Mouse (Mus musculus): Measurements from ENCODE around the gene Ceacam2. TPM values are rescaled to one million over a fixed set of nuclear protein-coding genes. Genes with fewer than 3 reads are reported as not detected.
"Not testable (repeated sequence)": the region's sequence is repeated elsewhere in the genome, so short reads cannot be mapped to it uniquely, and the experiment has no call there.

The Ceacam2 gene
- 0.13 and 0.34 TPM in 2 replicates for polyA plus RNA-seq (2015; fragmentation: Nextera tagmentation; extraction: Ambion mirVana)

- H3K9me3 ChIP-seq; H3K36me3 ChIP-seq (replicated peaks); H3K27ac ChIP-seq; H3K4me1 ChIP-seq; ATAC-seq (replicated peaks); H3K4me2 ChIP-seq; H3K4me3 ChIP-seq; H3K9ac ChIP-seq; H3K27me3 ChIP-seq (replicated peaks): not testable (repeated sequence)
- whole genome bisulfite sequencing, result 80% methylated on average over 3 of the region's 3 CpGs
Observed at GRCm38 (mm10) chr7:25539376-25539907, at the start of gene Ceacam2. Gene Ceacam2 (minus strand): TSS chr7:25539857.

- ATAC-seq (replicated peaks), result no peak
- WGBS, result 80% methylated on average over 9 of the region's 9 CpGs
- H3K36me3 ChIP-seq (replicated peaks), result no peaks in the 10 kb centered on the region
Observed at GRCm38 (mm10) chr7:25585351-25586204, 45.9 kb upstream of the Ceacam2 start.

GRCm38 (mm10) chr7:25584651-25585050 lies 45.0 kb upstream of the Ceacam2 start:
- no peaks in the 10 kb centered on the region for H3K36me3 ChIP-seq (replicated peaks)
- no peak for ATAC-seq (replicated peaks)
- H3K27me3 ChIP-seq (replicated peaks), result no peaks in the 10 kb centered on the region
- no peaks in the 10 kb centered on the region for H3K9me3 ChIP-seq
- H3K27ac ChIP-seq, result no peak overlapping the region
- H3K4me1 ChIP-seq, result no peaks in the 10 kb centered on the region
- no peak overlapping the region for H3K4me3 ChIP-seq
- H3K4me2 ChIP-seq, result no peak overlapping the region
- no peak overlapping the region for H3K9ac ChIP-seq
- 93% methylated on average over 5 of the region's 5 CpGs for WGBS

More at GRCm38 (mm10) chr7:25585351-25586204, 45.9 kb upstream of the Ceacam2 start:
- H3K27me3 ChIP-seq (replicated peaks), result no peaks in the 10 kb centered on the region
- no peak overlapping the region for H3K4me2 ChIP-seq
- H3K27ac ChIP-seq, result no peak overlapping the region
- H3K9ac ChIP-seq, result no peak overlapping the region
- H3K4me1 ChIP-seq, result no peaks in the 10 kb centered on the region
- no peaks in the 10 kb centered on the region for H3K9me3 ChIP-seq
- H3K4me3 ChIP-seq, result no peak overlapping the region

GRCm38 (mm10) chr7:25582301-25582810 lies 42.7 kb upstream of the Ceacam2 start:
- no peak overlapping the region for H3K4me2 ChIP-seq
- H3K4me1 ChIP-seq, result no peaks in the 10 kb centered on the region
- 91% methylated on average over 15 of the region's 15 CpGs for WGBS
- H3K27ac ChIP-seq, result no peak overlapping the region
- no peaks in the 10 kb centered on the region for H3K27me3 ChIP-seq (replicated peaks)
- ATAC-seq (replicated peaks), result no peak
- H3K4me3 ChIP-seq, result no peak overlapping the region
- no peaks in the 10 kb centered on the region for H3K9me3 ChIP-seq
- no peaks in the 10 kb centered on the region for H3K36me3 ChIP-seq (replicated peaks)
- no peak overlapping the region for H3K9ac ChIP-seq

DNA sequence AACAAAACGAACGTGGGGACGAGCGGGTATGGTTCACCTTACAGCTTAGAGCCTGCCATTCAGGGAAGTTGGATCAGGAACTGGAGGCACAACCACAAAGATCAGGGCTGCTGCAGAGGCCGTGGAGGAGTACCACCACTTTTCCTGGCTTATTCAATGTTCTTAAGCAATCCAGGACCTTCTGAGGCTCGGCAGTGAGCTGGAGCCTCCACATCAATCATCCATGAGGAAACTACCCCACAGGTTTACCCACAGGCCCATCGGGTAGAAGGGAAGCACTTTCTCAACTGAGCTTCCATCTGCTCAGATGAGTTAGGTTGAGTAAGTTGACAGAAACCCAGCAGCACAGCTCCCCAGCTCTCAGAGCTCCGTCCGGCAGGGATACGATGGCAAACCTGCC lies 39.8 kb upstream of the Ceacam2 start:
- Histone ChIP-seq H3K9ac (no peak overlapping the region), H3K27ac (no peak overlapping the region), H3K4me2 (no peak overlapping the region), H3K4me1 (no peaks in the 10 kb centered on the region), H3K36me3 (replicated peaks) (no peaks in the 10 kb centered on the region), H3K27me3 (replicated peaks) (no peaks in the 10 kb centered on the region), H3K4me3 (no peak overlapping the region), H3K9me3 (no peaks in the 10 kb centered on the region)
- ATAC-seq (replicated peaks), result no peak
- 87% methylated on average over 10 of the region's 10 CpGs for WGBS

DNA sequence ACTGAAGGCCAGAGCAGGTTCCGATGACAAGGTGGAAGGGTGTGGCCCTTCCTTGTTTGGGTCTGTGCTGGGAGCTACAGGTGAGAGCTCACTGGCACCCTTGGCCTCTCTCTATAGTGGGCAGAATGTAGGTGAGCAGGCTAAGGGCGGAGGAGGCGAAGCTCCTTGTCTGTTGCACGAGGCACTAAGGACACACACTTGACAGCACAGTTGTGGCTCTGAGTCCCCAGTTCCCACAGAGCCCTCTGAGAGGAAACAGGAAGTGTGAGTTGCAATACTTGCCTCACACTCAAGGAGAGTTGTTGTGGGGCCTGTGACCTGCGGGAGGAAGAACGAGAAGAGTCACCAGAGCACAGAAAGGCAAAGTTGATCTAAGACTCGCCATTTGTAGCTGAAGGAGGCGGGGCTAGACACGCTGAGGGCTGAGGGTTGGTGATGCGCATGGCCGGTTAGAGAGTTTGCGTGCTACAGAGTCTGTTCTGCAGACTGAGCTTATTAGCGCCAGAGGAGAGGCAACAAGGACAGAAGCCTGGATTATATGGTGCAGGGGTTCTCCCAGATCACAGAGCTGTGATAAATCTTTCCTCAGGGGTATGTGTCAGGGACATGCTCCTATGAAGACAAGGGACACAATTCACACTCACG lies 37.3 kb upstream of the Ceacam2 start:
- ATAC-seq (replicated peaks); H3K27ac ChIP-seq; H3K4me3 ChIP-seq; H3K36me3 ChIP-seq (replicated peaks); H3K4me1 ChIP-seq; H3K9ac ChIP-seq; H3K4me2 ChIP-seq; H3K27me3 ChIP-seq (replicated peaks); H3K9me3 ChIP-seq: not testable (repeated sequence)
- WGBS, result 57% methylated on average over 14 of the region's 14 CpGs

GRCm38 (mm10) chr7:25576308-25576707 lies 36.7 kb upstream of the Ceacam2 start:
- WGBS, result 35% methylated on average over 6 of the region's 6 CpGs
- not testable (repeated sequence) for H3K36me3 ChIP-seq (replicated peaks); H3K4me2 ChIP-seq; H3K9ac ChIP-seq; ATAC-seq (replicated peaks); H3K27ac ChIP-seq; H3K4me3 ChIP-seq; H3K27me3 ChIP-seq (replicated peaks); H3K9me3 ChIP-seq; H3K4me1 ChIP-seq

DNA sequence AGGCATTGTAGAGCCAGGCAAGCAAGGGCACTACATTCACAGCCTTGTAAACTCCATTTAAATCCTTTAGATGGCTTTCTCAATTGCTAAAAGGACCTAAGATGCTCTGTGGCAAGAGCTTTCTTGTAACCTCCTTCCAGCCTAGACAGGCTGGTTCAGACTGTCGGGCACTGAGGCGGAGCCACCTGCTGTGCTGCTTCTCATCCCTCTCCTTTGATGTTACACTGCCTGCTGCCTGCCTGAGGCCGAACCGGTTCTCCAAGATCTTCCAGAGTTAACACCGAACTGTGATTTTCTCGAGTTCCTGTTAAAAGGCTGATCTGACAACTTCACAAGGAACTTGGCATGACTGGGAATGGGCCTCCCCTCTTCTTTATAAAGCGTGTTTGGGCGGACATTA lies 36.2 kb upstream of the Ceacam2 start:
- Histone ChIP-seq H3K4me3 (no peak overlapping the region), H3K27ac (peak overlapping the region; percentile 31; the same call in 1 of the 2 replicates), H3K4me2 (no peak overlapping the region), H3K36me3 (replicated peaks) (no peaks in the 10 kb centered on the region), H3K9ac (no peak overlapping the region), H3K27me3 (replicated peaks) (no peaks in the 10 kb centered on the region), H3K4me1 (no peaks in the 10 kb centered on the region), H3K9me3 (no peaks in the 10 kb centered on the region)
- 11% methylated on average over 8 of the region's 8 CpGs for WGBS
- peak; percentile 52; the same call in 1 of the 2 replicates for ATAC-seq (replicated peaks)

GRCm38 (mm10) chr7:25575105-25575504 lies 35.4 kb upstream of the Ceacam2 start:
- Histone ChIP-seq H3K4me3 (no peak overlapping the region), H3K9me3 (no peaks in the 10 kb centered on the region), H3K27me3 (replicated peaks) (no peaks in the 10 kb centered on the region), H3K27ac (no peak overlapping the region), H3K4me1 (no peaks in the 10 kb centered on the region), H3K9ac (no peak overlapping the region), H3K4me2 (no peak overlapping the region), H3K36me3 (replicated peaks) (no peaks in the 10 kb centered on the region)
- ATAC-seq (replicated peaks), result no peak
- 83% methylated on average over 5 of the region's 5 CpGs for WGBS

DNA sequence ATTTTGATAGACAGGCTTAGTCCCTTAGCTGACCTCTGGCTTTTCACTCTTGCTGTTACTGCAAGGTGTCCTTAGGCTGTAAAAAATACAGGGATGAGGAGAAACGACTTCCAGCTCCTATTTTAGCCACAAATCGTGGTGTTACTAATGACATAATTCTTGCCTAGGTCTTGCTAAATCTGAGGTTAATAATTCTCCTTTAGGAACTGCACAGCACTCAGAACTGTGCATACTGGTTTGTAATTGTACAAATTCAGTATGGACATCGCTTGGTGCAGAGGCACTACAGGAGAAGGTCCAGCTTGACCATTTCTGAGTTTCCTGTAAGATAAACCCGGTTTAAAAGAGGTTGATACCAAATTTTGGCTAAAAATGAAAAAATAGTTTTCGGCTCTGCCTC lies 34.1 kb upstream of the Ceacam2 start:
- not testable (repeated sequence) for H3K27me3 ChIP-seq (replicated peaks); H3K4me3 ChIP-seq; ATAC-seq (replicated peaks); H3K4me1 ChIP-seq; H3K27ac ChIP-seq; H3K9me3 ChIP-seq; H3K4me2 ChIP-seq; H3K36me3 ChIP-seq (replicated peaks); H3K9ac ChIP-seq
- WGBS, result 84% methylated on average over 5 of the region's 5 CpGs

DNA sequence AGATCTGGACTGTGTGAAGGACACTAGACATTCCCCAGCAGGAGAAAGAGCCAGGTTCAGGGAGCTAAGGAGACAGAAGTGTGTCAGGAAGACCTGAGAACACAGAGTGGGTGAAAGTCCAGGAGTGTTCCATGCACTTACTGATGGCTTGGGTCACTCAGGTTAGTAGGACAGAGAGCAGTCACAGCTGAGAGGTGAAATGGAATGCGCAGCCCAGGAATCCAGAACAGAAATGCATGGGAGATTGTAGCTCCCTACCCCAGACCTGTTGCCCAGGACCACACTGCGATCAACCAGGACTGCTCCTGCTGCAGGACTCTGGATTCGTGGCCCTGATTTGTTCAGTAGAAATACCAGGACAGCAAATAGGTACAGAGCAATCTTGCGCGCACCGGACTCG lies 29.1 kb upstream of the Ceacam2 start:
- Histone ChIP-seq H3K9ac (no peak overlapping the region), H3K9me3 (no peaks in the 10 kb centered on the region), H3K4me2 (no peak overlapping the region), H3K27ac (no peak overlapping the region), H3K4me1 (no peaks in the 10 kb centered on the region), H3K36me3 (replicated peaks) (no peaks in the 10 kb centered on the region), H3K27me3 (replicated peaks) (no peaks in the 10 kb centered on the region), H3K4me3 (no peak overlapping the region)
- no peak for ATAC-seq (replicated peaks)
- WGBS, result 94% methylated on average over 7 of the region's 7 CpGs

- not testable (repeated sequence) for H3K36me3 ChIP-seq (replicated peaks); H3K9me3 ChIP-seq; H3K4me1 ChIP-seq; H3K27me3 ChIP-seq (replicated peaks); H3K27ac ChIP-seq; H3K9ac ChIP-seq; H3K4me3 ChIP-seq; ATAC-seq (replicated peaks); H3K4me2 ChIP-seq
- 70% methylated on average over 8 of the region's 8 CpGs for WGBS
Observed at GRCm38 (mm10) chr7:25541464-25541863, 1.8 kb upstream of the Ceacam2 start.

Measured in midbrain, embryonic 15.5 days (tissue).